Mouse (Mus musculus): ENCODE measurements around the gene Atat1. TPM values are rescaled to one million over a fixed set of nuclear protein-coding genes. Genes with fewer than 3 reads are reported as not detected.
A peak's percentile ranks its signal among the peaks of the same experiment; 100 is the strongest.

The Atat1 gene
- total RNA-seq, 2 experiments from 2014 or later = 2.8 to 4.2 TPM

DNA sequence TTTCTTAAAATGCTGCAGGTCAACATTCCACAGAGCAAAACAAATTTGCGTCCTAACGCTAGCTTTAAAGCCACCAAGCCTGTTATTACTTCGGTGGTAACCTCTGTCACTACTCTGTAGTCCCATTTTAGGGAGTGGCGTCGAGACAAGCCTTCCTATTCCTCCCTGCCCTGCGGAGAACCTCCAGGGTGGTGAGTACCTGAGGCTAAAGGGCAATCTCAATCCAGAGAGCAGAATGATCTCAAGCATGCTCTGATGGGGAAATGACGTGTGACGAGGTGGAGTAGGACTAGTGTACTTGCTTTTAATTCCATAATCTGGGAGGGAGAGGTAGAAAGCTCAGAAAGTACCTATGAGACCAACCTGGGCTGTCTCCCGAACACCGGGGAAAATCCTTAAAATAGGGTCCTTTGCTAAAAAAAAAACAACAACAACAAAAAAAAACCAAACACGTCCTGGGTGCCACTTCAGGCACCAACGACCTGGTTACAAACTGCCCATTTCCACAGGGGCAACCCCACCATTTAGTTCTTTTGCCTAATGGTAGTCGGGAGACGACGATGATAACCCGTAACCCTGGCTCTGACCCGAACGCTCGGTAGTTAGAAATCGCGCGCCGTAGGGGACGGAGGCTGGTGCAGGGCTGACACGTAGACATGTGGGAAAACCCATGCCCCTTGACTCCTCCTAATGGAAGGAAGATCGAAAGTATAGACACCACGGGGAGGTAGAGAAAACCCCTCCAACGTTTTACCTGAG, 5.8 kb upstream of the Atat1 start:
- DNase-seq = no peak
- peak overlapping the region; percentile 77 for H3K4me3 ChIP-seq
- TF ChIP-seq CTCF (IDR thresholded peaks at IDR 0.05) = no peak
- intact Hi-C loops (cut with DNase I) = loop anchor here (2.0 kb wide), 1 partner anchor 79 kb away; no protein-coding TSS in a partner anchor
- peak overlapping the region; percentile 98 for H3K27ac ChIP-seq

DNA sequence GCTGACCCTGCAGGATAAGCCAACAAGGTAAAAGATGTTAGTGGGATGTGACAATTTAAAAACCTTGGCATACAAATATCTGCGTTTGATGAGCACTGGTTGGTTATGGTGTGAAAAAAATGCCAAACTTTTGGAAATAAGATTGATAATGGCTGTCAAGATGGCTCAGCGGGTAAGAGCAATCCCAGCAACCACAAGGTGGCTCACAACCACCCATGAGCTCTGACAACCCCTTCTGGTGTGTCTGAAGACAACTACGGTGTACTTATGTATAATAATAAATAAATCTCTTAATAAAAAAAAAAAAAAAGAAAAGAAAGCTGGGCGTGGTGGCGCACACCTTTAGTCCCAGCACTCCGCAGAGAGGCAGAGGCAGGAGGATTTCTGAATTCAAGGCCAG, 5.1 kb upstream of the Atat1 start:
- no peak overlapping the region for H3K27ac ChIP-seq
- intact Hi-C loops (cut with DNase I) = no loop called here
- H3K4me3 ChIP-seq = peak overlapping the region; percentile 77
- no peak for TF ChIP-seq CTCF (IDR thresholded peaks at IDR 0.05)
- DNase-seq = no peak

DNA sequence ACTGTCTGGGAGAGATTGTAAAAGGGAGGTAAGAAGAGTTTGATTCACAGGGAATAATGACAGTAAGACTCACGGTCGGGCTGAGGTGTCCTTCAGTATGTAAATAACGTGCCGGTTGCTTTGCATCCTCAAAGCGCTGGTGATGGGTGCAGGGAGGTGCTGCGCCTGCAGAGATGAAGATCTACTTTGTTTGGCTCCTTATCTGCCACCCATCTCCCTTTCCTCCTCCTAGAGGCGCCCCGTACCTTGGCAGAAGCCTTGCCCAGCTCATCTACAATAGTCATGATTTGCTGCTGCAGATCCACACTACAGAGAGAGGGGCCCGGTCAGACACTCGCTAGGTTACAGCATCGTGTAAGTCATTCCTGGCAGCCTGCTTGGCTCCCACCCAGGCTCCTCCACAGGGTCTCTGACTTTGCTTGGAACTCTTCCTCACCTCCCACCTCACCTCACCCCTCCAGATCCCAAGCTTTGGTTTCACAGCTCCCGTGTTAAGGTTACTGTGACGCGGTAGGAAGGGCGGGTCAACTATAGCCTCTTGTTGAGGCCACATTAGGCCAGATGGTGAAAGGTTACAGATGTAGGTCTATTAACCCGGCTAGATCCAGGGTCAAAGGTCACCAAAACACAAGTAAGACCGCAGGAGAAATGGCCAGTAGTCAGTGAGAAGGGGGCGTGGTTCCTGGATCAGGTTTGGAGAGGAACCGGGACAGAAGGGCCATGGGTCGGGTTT, 523 bp downstream of the Atat1 start:
- no peak for DNase-seq
- peak overlapping the region; percentile 85 for H3K27ac ChIP-seq
- peak overlapping the region; percentile 86 for H3K4me3 ChIP-seq
- no peak for TF ChIP-seq CTCF (IDR thresholded peaks at IDR 0.05)
- intact Hi-C loops (cut with DNase I) = loop anchor here (10.0 kb wide), 1 partner anchor 235 kb away; the partner anchor contains the start of gene Gtf2h4

GRCm38 (mm10) chr17:35907609-35908008, 2.3 kb downstream of the Atat1 start:
- no peak for DNase-seq
- no peak overlapping the region for H3K27ac ChIP-seq
- H3K4me3 ChIP-seq = no peak overlapping the region
- peak; percentile 35; the same call in 1 of the 2 replicates for TF ChIP-seq CTCF (IDR thresholded peaks at IDR 0.05)
- intact Hi-C loops (cut with DNase I) = loop anchor here (10.0 kb wide), 1 partner anchor 233 kb away; the partner anchor contains the start of gene Gtf2h4

DNA sequence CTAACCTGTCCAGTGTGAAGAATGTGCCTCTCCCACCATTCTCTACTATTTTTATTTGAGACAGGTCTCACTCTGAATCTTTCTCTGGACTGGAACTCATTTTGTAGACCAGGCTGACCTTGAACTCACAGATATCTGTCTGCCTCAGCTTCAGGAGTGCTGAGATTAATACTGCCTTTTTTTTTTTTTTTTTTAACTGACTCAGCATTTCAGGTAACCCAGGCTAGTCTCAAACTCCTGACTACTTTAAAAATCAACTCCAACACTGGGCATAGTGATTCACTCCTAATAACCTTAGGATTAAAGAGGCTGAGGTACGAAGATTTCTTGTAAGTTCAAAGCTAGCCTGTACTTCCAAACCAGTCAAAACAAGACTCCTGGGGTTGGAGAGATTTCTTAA, 4.3 kb downstream of the Atat1 start:
- intact Hi-C loops (cut with DNase I) = loop anchor here (10.0 kb wide), 1 partner anchor 231 kb away; the partner anchor contains the start of gene Gtf2h4
- no peak for DNase-seq
- no peak for TF ChIP-seq CTCF (IDR thresholded peaks at IDR 0.05)
- H3K4me3 ChIP-seq = no peak overlapping the region
- no peak overlapping the region for H3K27ac ChIP-seq

DNA sequence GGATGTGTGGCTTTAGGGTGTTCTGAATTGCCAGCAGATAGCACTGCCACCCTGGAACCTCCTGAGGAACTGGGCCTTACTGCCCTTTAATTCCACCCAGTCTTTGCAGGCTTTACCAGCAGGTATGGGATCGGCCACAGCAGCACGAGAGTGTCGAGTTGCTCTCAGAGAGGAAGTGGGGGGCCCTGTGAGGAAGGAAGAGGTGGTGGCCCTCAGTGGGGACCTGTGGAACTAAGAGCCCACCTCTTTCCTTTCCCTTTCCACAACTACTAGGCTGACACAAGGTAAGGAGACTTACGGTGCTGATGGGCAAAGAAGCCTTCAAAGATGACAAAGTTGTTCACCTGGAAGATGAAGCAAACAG, 5.9 kb downstream of the Atat1 start:
- intact Hi-C loops (cut with DNase I) = loop anchor here (10.0 kb wide), 1 partner anchor 229 kb away; the partner anchor contains the start of gene Gtf2h4
- no peak for DNase-seq
- no peak for TF ChIP-seq CTCF (IDR thresholded peaks at IDR 0.05)
- Histone ChIP-seq H3K27ac (peak overlapping the region; percentile 57), H3K4me3 (no peak overlapping the region)

GRCm38 (mm10) chr17:35903343-35903991, 6.4 kb downstream of the Atat1 start:
- intact Hi-C loops (cut with DNase I) = loop anchor here (10.0 kb wide), 1 partner anchor 229 kb away; the partner anchor contains the start of gene Gtf2h4
- peak overlapping the region; percentile 57 for H3K27ac ChIP-seq
- H3K4me3 ChIP-seq = no peak overlapping the region
- peak; percentile 52 for DNase-seq
- no peak for TF ChIP-seq CTCF (IDR thresholded peaks at IDR 0.05)

DNA sequence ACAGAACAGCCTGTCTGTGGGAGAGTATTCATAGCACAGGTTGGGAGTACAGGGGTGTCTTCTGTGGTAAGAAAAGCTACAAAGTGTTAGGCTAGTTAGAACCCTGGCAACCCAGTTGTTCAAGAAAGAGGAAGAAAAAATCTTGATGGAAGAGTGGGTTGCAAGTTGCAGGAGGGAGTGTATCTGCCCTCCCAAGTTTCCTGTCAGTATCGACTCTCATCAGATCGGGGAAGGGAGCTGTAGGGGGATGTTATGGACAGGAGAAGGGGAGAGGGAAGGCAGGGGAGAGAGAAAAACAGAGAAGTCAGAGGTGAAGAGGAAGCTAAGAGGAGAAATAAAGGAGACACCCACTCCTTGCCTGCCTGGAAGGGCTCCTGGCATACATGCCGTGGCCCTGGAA, 9.2 kb downstream of the Atat1 start:
- Histone ChIP-seq H3K27ac (no peak overlapping the region), H3K4me3 (no peak overlapping the region)
- no peak for TF ChIP-seq CTCF (IDR thresholded peaks at IDR 0.05)
- DNase-seq = no peak
- intact Hi-C loops (cut with DNase I) = loop anchor here (10.0 kb wide), 1 partner anchor 226 kb away; the partner anchor contains the start of gene Gtf2h4

DNA sequence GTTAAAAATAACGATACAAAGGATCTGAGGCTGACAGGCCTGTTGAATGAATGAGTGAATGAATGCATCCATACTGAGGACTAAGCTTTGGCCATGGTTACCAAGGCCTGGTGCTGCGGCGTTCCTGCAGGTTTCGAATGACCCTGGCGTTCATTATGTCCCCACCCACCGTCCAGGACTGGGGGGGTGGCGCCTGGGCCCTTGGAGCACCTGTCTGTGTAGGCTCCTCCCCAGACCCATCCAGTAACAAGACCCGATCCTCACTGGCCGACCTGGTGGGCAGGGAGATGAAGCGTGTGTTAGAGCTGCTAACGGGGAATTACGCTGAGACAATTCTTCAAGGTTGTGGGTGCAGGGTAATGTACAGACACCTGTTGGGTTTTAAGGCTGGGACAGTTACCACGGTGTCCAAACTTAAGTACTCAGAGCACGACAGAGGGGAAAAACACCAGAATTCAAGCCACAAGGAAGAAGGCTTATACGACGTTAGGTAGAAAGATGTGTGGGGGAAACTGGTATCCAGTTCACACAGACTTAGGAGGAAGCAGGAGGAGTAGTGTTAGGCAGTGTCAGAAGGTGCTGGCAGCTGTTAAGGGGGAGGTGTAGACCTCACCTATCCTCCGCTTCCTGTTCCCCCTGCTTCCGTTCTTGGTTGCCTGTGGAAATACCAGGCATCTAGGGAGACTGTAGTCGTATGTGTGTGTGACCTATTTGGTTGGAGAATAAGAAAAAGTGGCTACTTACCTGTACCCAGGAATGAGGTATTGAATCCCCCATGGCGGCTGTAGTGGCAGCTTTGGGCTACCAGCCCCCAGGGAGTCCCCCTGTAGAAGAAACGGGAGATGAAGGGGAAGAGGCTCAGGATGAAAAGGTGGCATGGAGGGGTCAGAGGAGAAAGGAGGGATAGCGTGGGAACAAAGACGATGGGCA, 12.0 kb downstream of the Atat1 start:
- TF ChIP-seq CTCF (IDR thresholded peaks at IDR 0.05) = no peak
- intact Hi-C loops (cut with DNase I) = no loop called here
- peak; percentile 54 for DNase-seq
- peak overlapping the region; percentile 98 for H3K27ac ChIP-seq
- H3K4me3 ChIP-seq = peak overlapping the region; percentile 98

DNA sequence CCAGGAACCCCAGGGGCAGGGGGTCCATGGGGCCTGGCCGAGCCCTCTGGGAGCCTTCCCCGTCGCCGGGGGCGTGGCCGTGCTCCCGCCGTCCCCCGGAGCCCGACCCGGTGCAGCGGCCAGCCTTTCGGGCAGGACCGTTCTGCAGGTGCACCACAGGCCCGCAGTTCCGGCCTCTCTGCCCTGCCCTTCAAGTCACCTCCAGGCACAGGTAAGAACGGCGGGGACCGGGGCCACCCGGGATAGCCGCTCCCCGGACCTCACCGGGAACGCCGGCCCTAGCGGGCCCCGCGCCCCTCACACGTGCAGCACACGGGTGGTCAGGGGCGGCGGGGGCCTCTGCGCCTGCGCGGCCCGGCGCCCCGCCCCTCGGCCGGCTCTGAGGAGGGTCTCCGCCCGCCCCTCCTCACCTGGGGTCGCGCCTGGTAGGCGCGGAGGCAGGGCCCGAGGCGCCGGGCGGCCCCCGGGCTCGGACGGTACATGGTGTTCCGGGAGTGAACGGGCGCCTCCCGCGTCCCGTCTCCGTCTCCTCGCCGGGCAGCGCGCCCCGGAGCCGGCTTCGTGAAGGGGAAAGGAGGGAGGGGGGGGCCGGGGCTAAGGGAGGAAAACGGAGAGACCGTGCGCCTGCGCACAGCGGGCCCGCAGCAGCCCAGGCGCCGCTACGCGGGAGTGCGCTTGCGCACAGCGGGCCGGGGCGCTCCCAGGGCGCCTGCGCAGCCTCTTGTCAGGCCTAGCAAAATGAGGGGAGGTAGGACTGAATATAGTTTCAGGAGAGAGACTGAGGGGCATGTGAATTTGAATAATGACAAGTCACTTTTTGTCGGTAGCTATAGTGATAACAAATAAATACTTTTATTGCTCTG, 12.9 kb downstream of the Atat1 start, which contains the start of gene 2310061I04Rik:
Gene 2310061I04Rik, minus strand, starts transcription at position 651 of the 863 bp plus-strand sequence.
- peak within 1 kb of the TSS; percentile 98 for H3K27ac ChIP-seq
- TF ChIP-seq CTCF (IDR thresholded peaks at IDR 0.05) = no peak
- peak; percentile 96 for DNase-seq
- H3K4me3 ChIP-seq = peak within 1 kb of the TSS; percentile 98
- intact Hi-C loops (cut with DNase I) = no loop called here

- H3K27ac ChIP-seq = no peak overlapping the region
- intact Hi-C loops (cut with DNase I) = no loop called here
- DNase-seq = no peak
- TF ChIP-seq CTCF (IDR thresholded peaks at IDR 0.05) = no peak
- H3K4me3 ChIP-seq = no peak overlapping the region
Measured at GRCm38 (mm10) chr17:35887725-35888124, 22.1 kb downstream of the Atat1 start.

Measured in gastrocnemius, adult 2 months (tissue).